Mouse (Mus musculus): ENCODE measurements around the gene Sds.
A peak's percentile ranks its signal among the peaks of the same experiment; 100 is the strongest.

The Sds gene

DNA sequence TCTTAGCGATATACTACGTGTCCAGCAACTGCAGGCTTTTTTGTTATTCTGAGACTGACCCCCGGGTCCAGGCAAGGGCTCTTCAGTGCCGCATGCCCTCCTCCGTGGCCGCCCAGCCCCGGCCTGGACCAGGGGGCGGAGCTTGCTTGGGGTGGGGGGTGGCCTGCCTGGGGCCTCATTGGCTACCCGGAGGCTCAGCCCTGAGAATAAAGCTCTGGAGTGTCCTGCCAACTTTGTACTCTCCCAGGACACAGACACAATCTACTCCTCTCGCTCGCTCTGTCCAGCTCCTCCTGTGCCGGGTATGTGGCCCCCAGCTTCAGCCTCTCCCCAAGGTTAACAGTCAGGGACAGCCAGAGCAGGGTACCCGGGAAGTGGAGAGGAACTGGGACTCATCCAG is at the start of gene Sds:
Gene Sds, plus strand, starts transcription at position 231 of the 400 bp plus-strand sequence.
- no peak for DNase-seq

DNA sequence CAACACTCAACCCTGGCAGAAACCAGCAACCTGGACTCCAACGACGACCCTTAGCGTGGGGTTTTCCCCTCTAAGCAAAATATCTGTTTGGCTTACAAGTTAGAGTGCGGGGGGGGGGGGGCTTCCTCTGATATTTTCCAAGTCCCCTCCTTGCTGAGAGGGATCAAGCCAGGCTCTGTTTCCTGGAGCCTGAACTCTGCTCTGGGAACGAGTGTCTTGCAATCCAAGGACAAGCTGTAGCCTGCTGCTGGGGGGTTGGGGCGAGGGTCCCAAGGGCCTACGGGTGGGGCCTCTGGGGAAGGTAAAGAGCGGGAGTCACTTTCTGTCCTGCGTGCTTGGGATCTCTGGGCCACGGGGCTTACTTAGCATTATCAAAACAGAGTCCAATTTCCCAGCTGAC is 49.8 kb upstream of the Sds start:
- no peak for DNase-seq

DNA sequence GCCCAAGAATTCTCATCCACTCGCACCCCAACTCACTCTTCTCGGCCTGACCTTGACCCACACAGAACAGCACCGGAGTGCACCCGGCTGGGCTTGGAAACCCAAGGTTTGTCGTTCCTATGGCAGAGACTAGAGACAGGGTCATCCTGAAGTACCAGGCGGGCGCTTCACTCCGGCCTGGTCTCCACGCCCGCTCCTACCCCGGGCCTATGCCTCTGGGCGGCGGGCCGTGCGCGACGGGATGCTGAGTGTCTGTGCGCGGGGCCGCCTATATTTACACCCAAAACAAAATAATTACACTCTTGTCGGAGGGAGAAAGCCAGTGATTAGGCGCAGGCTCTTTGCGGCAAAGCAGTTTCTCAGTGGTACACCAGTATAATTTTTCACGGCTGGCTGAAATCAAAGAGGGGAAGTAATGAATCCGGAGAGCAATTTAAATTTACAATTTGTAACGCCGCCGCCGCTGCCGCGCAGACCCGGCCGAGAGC is 48.8 kb upstream of the Sds start:
- DNase-seq: no peak

DNA sequence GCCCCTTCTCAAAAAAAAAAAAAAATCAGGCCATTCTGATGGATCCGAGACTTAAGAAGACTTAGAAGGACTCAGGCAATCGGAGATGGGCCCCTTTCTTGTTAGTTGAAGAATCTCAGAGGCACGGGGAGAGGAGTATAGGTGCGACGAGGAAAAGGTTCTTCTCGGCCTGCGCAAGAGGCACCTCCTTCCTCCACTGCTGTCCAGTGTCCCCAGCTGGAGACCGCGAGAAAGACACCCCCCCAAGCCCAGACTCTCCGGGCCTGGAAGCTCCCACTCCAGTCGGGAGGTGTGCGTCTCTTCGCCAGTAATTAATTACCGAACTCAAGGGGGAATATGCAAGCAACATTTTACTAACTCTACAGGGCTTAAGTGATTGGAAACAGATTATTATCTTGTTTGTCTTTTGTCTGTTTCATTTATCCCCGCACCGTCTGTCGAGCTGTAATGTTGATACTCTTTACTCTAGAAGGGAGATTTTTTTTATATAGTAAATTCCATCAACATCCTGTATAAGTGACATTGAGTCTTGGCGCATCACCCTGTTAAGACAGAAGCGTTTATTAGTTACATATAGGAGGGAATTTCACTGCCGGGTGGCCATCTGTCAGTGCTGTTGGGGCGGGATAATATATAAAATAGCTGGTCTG is 48.0 kb upstream of the Sds start:
- DNase-seq: no peak

DNA sequence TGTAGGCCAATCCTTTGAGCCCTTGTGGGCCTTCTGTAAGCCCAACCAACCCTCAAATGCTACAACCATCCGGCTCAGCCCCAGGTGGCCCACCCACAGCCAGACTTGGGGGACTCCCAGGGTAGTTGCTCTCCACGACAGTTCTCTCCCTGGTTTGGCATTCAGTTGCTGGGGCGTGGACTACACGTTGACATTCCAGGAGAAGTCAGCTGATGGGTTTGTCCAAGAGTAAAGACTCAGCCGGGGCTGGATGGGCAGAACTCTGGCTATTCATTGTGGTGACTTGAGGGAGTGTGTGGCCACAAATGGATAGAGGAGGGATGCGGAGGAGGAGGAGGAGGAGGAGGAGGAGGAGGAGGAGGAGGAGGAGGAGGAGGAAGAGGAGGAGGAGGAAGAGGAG is 47.3 kb upstream of the Sds start:
- DNase-seq: no peak

DNA sequence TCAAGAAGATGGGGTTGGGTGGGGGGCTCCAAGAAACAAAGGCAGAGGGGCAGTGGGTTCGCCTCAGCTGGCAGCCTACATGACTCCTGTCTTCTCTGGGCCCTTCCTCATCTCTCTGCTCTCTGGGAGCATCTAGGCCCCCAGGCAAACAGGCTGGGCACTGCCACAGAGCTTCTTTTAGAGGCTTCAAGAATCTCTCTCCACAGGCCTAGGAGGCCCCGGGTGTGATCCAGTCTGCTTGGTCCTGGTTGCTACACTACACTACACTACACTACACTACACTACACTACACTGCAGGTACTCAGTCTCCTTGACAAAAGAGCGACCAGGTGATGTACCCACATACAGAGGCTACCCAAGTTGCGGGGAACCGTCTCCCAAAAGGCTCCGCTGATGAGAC is 46.6 kb upstream of the Sds start:
- DNase-seq: no peak

DNA sequence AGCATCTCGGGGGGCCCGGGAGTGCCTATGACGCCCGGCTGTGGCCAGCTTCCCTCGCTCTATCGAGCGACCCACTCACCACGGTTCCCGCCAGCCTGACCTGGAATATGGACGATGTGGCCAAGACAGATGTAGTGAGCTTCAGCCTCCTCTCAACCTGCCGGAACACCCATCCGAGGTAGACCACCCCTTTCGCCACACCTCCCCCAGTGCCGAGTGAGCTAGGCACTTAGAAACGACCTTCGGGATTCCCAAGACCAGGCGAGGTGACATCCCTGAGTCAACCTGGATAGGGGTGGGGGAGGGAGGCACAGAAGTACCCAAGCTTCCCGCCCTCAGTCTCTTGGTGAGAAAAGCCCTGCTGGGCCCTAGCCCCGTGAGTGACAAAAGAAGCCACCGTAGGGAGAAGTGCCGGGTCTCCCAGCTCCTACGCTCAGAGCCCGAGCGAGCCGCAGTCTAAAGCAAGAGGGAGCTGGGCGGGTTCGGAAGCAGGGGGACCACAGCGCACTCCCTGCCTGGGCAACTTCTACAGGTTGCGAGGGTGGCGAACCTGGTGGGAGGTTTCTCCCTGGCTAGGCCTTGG is 45.2 kb upstream of the Sds start:
- no peak for DNase-seq

DNA sequence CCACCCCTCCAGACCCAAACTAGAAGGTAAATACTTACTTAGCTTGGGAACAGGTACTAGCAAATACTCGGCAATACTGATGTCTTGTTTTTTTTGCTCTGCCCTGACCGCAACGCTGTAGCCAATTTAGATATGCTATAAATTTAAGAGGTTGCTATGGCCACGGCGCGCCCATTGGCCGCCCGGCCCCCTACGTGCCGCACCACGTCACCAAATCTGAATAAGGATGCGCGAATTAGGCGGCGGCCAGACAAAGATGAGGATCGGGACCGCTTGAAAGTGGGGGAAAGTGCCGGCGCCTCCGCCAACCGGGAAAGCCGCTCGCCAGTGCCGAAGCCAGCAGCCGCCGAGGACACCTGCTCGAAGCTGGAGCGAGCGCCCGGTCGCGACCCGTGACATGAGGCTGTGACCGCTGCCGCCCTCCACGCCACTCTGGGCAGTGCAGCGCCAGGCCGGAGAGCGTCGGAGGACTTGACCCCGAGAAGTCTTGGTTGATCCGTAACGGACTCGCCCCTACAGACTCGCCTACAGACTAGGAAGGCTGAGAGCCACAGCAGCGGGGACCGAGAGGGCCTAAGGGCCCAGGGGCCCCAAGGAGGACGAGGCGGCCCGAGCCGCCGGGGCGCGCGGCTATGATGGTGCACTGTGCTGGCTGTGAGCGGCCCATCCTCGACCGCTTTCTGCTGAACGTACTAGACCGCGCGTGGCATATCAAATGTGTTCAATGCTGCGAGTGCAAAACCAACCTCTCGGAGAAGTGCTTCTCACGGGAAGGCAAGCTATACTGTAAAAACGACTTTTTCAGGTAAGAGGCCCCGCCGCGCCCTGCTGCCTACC is 44.5 kb upstream of the Sds start, which contains the start of gene Lhx5:
Gene Lhx5, plus strand, starts transcription at position 51 of the 837 bp plus-strand sequence.
- DNase-seq: no peak

DNA sequence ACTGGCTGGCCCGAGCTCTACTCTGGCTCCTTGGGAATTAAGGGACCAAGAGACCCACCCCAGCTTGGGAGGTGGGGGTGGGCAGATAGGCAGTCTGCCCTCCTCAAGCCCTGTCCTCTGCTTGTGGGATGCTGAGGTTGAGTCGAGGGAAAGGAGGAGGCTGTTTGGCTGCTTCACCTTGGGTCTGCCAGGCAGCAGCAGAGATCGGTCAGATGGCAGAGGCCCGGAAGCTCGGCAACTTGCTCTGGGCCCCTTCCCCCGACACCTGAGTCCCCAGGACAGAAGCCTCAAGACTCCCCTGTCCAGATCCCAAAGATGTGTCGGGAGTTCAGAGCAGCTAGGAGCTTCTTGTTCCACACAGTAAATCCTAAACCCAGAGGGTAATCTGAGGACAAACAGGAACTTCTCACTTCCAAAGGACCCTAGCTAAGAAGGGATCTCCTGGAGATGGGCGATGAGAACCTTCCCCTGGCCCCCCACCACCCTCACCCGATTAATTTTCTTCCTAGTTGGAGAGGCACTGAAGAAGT is 43.8 kb upstream of the Sds start:
- DNase-seq: no peak

DNA sequence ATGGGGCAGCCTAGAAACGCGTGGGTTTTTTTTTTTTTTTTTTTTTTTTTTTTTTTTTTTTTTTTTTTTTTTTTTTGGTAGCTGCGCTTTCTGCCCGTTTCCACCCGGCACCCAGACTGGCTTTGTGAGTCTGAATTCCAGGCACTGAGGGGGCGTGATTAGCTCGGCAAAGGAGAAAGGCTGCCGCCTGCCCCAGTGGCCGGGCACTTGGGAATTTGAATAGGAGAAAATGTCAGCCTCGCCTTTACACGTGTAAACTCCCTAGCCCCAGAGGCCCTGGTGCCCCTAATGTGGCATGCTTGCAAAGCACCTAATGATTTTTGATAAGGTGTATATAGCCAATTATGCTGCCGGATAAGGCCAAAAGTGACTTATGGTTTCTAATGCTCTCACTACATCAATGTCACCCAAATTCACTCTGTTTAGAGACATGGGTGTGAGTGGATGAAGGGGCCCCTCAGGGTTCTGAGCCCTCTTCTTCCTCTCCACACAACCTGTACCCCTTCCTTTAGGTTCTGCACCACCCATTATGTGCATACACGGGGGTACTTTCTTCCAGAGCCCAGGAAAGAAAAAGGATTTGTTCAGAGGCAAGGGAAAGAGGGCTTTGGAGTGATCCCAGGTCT is 43.1 kb upstream of the Sds start:
- DNase-seq: no peak

DNA sequence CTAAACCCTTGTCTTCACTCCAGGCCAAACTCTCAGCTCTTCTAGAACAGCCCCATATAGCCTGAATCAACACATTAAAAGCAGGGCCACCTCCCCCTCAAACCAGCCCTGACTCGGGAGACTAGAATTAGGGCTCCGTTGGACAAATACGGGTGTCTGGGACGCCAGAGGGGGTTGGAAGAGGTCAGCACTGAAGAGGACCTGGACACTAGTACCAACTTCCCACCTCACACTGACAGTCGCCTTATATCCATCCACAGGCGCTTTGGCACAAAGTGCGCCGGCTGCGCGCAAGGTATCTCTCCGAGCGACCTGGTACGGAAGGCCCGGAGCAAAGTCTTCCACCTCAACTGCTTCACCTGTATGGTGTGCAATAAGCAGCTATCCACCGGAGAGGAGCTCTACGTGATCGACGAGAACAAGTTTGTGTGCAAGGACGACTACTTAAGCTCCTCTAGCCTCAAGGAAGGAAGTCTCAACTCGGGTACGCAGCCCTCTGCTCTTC is 42.0 kb upstream of the Sds start:
- DNase-seq: no peak

DNA sequence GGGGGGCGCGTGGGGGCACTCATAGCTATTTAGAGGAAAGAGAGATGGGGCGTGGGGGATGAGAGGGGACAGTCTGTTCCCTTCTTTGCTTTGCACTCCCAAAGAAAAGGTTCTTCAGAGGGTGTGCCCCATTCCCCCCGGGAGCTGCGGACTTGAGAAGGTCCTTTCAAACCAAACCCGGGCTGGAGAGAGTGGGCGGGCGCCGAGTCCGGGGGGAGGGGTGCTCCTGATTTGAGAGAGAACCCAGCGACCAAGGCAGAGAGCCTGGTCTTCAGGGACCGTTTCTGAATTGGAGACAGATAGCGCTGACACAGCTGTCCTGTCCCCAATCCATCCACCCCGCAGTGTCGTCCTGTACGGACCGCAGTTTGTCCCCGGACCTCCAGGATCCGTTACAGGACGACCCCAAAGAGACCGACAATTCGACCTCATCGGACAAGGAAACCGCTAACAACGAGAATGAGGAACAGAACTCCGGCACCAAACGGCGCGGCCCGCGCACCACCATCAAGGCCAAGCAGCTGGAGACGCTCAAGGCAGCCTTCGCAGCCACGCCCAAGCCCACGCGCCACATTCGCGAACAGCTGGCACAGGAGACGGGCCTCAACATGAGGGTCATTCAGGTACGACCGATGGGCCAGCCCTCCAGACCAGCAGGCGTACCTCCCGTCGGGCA is 41.2 kb upstream of the Sds start:
- no peak for DNase-seq

DNA sequence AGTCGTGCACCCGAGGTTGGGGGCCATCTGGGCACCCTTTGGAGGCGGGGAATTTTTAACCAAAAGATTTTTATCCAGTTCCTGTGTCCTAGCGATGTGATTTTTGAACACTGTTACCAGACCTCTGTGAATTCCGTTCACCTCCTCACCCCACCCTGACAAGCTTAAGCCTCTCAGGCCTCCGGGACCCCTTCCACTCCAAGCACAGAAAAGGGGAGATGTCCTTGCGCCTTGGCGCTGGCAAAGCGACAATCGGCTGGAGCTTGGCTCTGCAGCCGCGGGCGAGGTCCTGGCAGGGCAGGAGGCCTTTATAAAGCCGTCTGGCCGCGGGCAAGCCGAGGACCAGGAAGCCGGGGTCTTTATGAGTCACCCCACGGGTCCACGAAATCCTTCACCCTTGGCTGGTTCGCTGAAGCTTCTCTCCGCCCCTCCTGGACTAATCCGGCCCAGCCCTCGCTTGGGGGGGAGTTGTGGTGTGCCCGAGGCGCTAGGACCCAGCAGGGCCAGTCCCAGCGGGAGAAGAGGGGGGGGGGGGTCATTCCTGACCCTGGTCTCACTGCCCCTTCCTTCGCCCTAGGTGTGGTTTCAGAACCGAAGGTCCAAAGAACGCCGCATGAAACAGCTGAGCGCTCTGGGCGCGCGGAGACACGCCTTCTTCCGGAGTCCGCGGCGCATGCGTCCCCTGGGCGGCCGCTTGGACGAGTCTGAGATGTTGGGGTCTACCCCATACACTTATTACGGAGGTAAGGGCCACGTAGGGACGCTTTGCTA is 40.4 kb upstream of the Sds start:
- DNase-seq: no peak

DNA sequence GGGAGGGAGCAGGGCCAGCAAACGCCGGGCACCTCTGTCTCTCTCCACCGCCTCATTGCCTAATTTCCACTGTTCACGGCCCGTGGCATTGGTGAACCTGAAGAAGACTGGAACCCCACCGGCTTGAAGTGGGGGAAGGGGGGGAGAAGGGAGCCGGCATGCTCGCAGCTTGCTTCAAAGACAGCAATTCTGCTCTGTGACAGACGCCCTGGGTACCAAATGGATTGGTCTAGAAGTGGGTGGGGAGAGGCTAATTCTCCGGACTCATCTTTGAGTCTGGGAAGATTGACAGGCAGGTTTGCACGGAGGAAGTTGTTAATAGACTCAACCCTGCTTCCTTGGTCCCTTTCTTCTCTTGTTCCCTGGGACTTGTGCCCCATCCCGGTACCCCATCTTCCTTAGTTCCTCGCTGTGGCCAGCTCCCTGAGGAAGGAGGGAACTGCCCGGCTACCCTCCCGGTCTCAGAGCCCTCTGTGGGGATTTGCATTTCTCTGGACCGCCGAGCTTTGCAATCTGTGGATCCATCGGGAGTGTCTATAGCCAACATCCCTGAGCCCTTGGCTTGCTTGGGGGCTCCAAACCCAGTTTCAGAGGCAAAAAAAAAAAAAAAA is 39.3 kb upstream of the Sds start:
- DNase-seq: no peak

DNA sequence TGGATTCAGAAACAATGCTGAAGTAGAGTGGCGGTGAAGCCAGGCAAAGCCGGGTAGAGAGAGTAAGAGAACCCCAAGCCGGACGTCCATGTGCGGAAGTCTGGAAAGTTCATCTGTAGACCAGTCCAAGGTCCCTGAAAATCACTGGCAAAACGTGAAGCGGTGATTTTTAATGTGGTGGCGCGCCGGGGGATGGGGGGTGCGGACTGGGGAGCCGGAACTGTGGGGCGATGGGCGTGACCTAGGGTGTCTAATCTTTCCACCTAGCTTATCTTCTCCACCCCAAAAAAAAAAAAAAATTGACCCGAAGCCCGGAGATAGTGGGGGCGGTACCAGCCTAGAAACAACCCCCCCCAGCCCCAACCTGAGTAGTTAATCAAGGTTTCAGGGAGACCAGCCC is 38.8 kb upstream of the Sds start:
- DNase-seq: no peak

DNA sequence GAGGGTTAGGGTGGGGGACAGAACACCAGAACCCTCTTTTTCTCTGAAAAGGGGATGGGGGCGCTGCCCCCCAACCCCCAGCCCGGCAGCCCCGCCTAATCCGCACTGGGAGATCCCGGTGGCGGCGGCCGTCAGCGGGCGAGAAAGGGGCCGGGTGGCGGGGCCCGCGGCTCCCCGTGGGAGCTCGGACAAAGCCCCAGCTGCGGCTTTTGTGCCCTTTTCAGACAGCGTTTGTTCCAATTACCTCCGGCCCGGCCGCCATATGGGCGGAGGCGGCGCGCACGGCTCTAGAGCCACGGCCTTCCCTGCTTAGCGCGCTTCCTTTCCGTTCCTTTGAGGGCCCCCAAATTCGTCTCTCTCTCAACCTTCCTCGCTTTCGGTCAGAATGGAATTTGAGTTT is 38.3 kb upstream of the Sds start:
- DNase-seq: no peak

DNA sequence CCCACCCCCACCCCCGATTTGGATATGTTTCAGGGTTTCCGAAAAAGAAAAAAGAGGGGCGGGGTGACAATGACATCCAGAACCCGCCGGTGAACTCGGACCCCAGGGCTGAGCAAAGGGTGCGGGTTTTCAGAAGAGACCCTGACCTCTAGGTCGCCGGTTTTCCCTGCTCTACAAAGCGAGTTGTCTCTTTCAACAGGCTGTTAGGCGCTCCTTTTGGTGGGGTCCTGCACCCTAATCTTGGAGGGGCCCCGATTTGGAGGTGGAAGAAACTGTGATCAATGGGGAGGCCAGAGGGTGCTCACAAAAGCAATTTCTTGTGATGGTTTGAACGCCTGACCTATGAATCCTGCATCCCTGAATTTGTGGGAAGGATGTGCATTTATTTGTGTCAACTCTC is 37.9 kb upstream of the Sds start:
- DNase-seq: no peak

DNA sequence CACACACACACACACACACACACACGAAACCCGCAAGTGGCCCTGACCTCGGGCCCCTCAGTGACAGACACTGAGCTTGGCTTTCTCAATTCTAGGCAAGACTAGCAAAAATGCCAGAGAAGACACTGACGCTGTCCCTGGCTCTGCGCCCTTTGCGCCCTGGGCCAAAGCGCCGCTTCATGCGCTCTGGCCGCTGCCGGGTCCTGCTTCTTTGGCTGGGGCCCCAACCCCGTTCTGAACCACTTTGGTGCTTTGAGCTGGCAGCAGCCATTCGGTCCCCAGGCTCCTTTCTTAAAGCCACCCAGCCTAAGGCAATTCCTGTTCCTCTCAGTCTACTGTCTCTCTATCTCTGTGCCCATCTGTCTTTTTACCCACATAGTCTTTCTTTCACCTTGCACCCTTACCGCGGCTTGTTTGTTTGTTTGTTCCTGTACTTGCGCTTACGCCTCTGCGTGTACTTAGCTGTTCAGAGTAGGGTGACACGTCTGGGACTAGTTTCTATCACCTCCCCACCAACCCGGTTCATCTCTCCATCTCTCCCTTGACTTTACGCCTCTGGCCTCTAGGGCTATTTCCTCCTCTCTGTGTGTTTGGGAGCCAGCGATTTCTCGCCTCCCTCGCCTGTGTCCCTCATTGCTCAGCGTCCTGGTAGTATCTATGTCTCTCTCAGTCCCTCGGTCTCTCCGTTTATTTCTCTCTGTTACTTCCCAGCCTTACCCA is 37.2 kb upstream of the Sds start:
- no peak for DNase-seq

DNA sequence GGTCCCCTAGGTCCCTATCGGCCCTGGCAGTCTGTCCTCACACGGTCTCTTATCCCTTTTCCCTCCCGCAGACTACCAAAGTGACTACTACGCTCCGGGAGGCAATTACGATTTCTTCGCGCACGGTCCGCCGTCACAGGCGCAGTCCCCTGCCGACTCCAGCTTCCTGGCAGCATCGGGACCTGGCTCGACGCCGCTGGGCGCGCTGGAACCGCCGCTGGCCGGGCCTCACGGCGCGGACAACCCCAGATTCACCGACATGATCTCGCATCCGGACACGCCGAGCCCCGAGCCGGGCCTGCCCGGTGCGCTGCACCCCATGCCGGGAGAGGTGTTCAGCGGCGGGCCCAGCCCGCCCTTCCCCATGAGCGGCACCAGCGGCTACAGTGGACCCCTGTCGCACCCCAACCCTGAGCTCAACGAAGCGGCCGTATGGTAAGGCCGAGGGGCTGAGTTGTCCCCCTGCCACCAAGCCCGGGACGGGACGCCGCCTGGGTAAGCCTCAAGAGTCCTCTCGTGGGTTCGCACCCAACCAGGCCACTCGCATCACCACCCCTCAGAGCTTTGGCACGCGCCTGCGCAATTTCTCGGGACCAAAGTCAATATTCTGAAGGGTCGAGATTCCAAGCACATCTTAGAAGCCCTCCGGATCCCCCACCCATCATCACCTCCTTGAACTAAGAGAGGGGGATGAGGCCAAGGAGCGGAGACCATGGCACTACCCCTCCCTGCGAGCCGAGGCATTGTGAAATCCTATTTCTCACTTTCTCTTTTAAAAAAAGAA is 36.2 kb upstream of the Sds start:
- DNase-seq: no peak

DNA sequence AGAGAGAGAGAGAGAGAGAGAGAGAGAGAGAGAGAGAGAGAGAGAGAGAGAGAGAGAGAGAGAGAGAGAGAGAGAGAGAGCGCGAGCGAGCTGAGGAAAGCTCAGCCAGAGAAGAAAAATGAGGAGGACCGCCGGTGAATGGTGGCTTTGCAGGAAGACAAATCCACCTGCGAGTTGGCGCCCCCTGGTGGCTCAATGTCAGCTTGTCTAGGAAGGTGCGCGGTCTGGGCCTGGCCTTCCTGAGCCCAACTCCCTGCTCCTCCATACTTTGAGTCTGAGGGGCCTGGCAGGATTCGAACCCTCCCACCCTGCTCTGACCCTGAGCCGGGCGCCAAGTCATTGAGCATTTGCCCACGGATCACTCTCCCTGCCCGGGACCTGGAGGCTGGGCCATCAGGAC is 35.6 kb upstream of the Sds start:
- DNase-seq: peak; percentile 44 to 52
